Mouse (Mus musculus) naive thymus-derived CD4-positive, alpha-beta T cell, adult 5 months (primary cell): Measurements from ENCODE around the gene Stxbp3. TPM values are rescaled to one million over a fixed set of nuclear protein-coding genes. Genes with fewer than 3 reads are reported as not detected.

Experiments used
- polyA plus RNA-seq: library from polyadenylated mRNA; unstranded; fragments of 100-300 nt; shearing (Covaris generic); gene quantifications from one replicate; pipeline ENCODE4 v1.2.1, GENCODE M21; 2017

Gene Stxbp3
- polyA plus RNA-seq, result 59.6 TPM

GRCm38 (mm10) chr3:108840000-108840715 is at the start of gene Stxbp3:
Stxbp3 (minus strand) TSS chr3:108840526.

GRCm38 (mm10) chr3:108889908-108890307 is 49.6 kb upstream of the Stxbp3 start, which contains the start of gene Fndc7:
Fndc7 (minus strand) TSS chr3:108890008.

Other genes with a start within 250 kb of the Stxbp3 start
- 17.4 TPM for gene Wdr47, start 249.2 kb downstream of the Stxbp3 start, polyA plus RNA-seq
- 44.3 TPM for gene Clcc1, start 186.6 kb downstream of the Stxbp3 start, polyA plus RNA-seq
- gene Gpsm2, start 118.2 kb downstream of the Stxbp3 start, polyA plus RNA-seq, result 11.5 TPM
- gene Aknad1, start 100.9 kb downstream of the Stxbp3 start, polyA plus RNA-seq, result not detected
- not detected for gene Fndc7, start 49.5 kb upstream of the Stxbp3 start, polyA plus RNA-seq
- 254 TPM for gene Prpf38b, start 71.2 kb upstream of the Stxbp3 start, polyA plus RNA-seq
- gene Henmt1, start 99.3 kb upstream of the Stxbp3 start, polyA plus RNA-seq, result 2.1 TPM
- gene Gm9857, start 99.9 kb upstream of the Stxbp3 start, polyA plus RNA-seq, result 1.6 TPM
- gene Fam102b, start 187.1 kb upstream of the Stxbp3 start, polyA plus RNA-seq, result 10.5 TPM
- not detected for gene Slc25a54, start 239.9 kb upstream of the Stxbp3 start, polyA plus RNA-seq